Mouse (Mus musculus): ENCODE results near the gene Crygn. TPM values are rescaled to one million over a fixed set of nuclear protein-coding genes. Genes with fewer than 3 reads are reported as not detected.
A peak's percentile ranks its signal among the peaks of the same experiment; 100 is the strongest.

Crygn gene
- polyA plus RNA-seq, 1 experiment: 0.43 TPM

- DNase-seq: no peak
- H3K4me3 ChIP-seq (ENCODE audit: control insufficient read depth, insufficient read depth, low read length): no peak overlapping the region
- WGBS: 10% methylated on average over 7 of the region's 7 CpGs
Measured at GRCm38 (mm10) chr5:24797858-24798257, 40.0 kb upstream of the Crygn start.

GRCm38 (mm10) chr5:24792961-24793360 lies 35.2 kb upstream of the Crygn start:
- no peak for DNase-seq
- no peak for TF ChIP-seq POLR2A (IDR thresholded peaks at IDR 0.05; ENCODE audit: control insufficient read depth, extremely low read depth, insufficient read depth, low read length, poor library complexity)
- TF ChIP-seq CTCF (IDR thresholded peaks at IDR 0.05; ENCODE audit: borderline replicate concordance, control insufficient read depth, extremely low read depth, insufficient read depth, low read length, poor library complexity): no peak
- WGBS: 88% methylated on average over 7 of the region's 7 CpGs
- Histone ChIP-seq H3K4me1 (replicated peaks; ENCODE audit: control insufficient read depth, insufficient read depth, low read length) (no peaks in the 10 kb centered on the region), H3K27me3 (ENCODE audit: control insufficient read depth, insufficient read depth, low read length) (no peaks in the 10 kb centered on the region), H3K36me3 (ENCODE audit: control insufficient read depth, insufficient read depth, low read length) (no peaks in the 10 kb centered on the region), H3K27ac (ENCODE audit: control insufficient read depth, insufficient read depth, low read length) (no peak overlapping the region), H3K4me3 (ENCODE audit: control insufficient read depth, insufficient read depth, low read length) (no peak overlapping the region)

More at GRCm38 (mm10) chr5:24797858-24798257, 40.0 kb upstream of the Crygn start:
- TF ChIP-seq POLR2A (IDR thresholded peaks at IDR 0.05; ENCODE audit: control insufficient read depth, extremely low read depth, insufficient read depth, low read length, poor library complexity) (no peak), CTCF (IDR thresholded peaks at IDR 0.05; ENCODE audit: borderline replicate concordance, control insufficient read depth, extremely low read depth, insufficient read depth, low read length, poor library complexity) (no peak)
- no peaks in the 10 kb centered on the region for H3K27me3 ChIP-seq (ENCODE audit: control insufficient read depth, insufficient read depth, low read length)
- H3K27ac ChIP-seq (ENCODE audit: control insufficient read depth, insufficient read depth, low read length): no peak overlapping the region
- H3K36me3 ChIP-seq (ENCODE audit: control insufficient read depth, insufficient read depth, low read length): no peaks in the 10 kb centered on the region
- H3K4me1 ChIP-seq (replicated peaks; ENCODE audit: control insufficient read depth, insufficient read depth, low read length): no peaks in the 10 kb centered on the region

GRCm38 (mm10) chr5:24782957-24783356 lies 25.1 kb upstream of the Crygn start:
- Histone ChIP-seq H3K4me3 (ENCODE audit: control insufficient read depth, insufficient read depth, low read length) (no peak overlapping the region), H3K4me1 (replicated peaks; ENCODE audit: control insufficient read depth, insufficient read depth, low read length) (no peaks in the 10 kb centered on the region), H3K36me3 (ENCODE audit: control insufficient read depth, insufficient read depth, low read length) (no peaks in the 10 kb centered on the region), H3K27me3 (ENCODE audit: control insufficient read depth, insufficient read depth, low read length) (no peaks in the 10 kb centered on the region), H3K27ac (ENCODE audit: control insufficient read depth, insufficient read depth, low read length) (no peak overlapping the region)
- TF ChIP-seq CTCF (IDR thresholded peaks at IDR 0.05; ENCODE audit: borderline replicate concordance, control insufficient read depth, extremely low read depth, insufficient read depth, low read length, poor library complexity): no peak
- TF ChIP-seq POLR2A (IDR thresholded peaks at IDR 0.05; ENCODE audit: control insufficient read depth, extremely low read depth, insufficient read depth, low read length, poor library complexity): no peak
- no peak for DNase-seq
- WGBS: 95% methylated on average over 4 of the region's 4 CpGs

GRCm38 (mm10) chr5:24781048-24781447 lies 23.2 kb upstream of the Crygn start:
- WGBS: 64% methylated on average over 5 of the region's 5 CpGs
- no peak for DNase-seq
- no peak overlapping the region for H3K27ac ChIP-seq (ENCODE audit: control insufficient read depth, insufficient read depth, low read length)
- TF ChIP-seq POLR2A (IDR thresholded peaks at IDR 0.05; ENCODE audit: control insufficient read depth, extremely low read depth, insufficient read depth, low read length, poor library complexity) (no peak), CTCF (IDR thresholded peaks at IDR 0.05; ENCODE audit: borderline replicate concordance, control insufficient read depth, extremely low read depth, insufficient read depth, low read length, poor library complexity) (no peak)
- H3K4me3 ChIP-seq (ENCODE audit: control insufficient read depth, insufficient read depth, low read length): no peak overlapping the region
- peaks cover 6% of the 10 kb centered on the region for H3K4me1 ChIP-seq (replicated peaks; ENCODE audit: control insufficient read depth, insufficient read depth, low read length)
- H3K27me3 ChIP-seq (ENCODE audit: control insufficient read depth, insufficient read depth, low read length): no peaks in the 10 kb centered on the region
- H3K36me3 ChIP-seq (ENCODE audit: control insufficient read depth, insufficient read depth, low read length): no peaks in the 10 kb centered on the region

GRCm38 (mm10) chr5:24779881-24780512 lies 22.2 kb upstream of the Crygn start:
- no peaks in the 10 kb centered on the region for H3K36me3 ChIP-seq (ENCODE audit: control insufficient read depth, insufficient read depth, low read length)
- H3K27me3 ChIP-seq (ENCODE audit: control insufficient read depth, insufficient read depth, low read length): no peaks in the 10 kb centered on the region
- no peak overlapping the region for H3K27ac ChIP-seq (ENCODE audit: control insufficient read depth, insufficient read depth, low read length)
- peak; percentile 28 for DNase-seq
- no peak overlapping the region for H3K4me3 ChIP-seq (ENCODE audit: control insufficient read depth, insufficient read depth, low read length)
- 47% methylated on average over 15 of the region's 15 CpGs for WGBS
- H3K4me1 ChIP-seq (replicated peaks; ENCODE audit: control insufficient read depth, insufficient read depth, low read length): peaks cover 6% of the 10 kb centered on the region
- TF ChIP-seq CTCF (IDR thresholded peaks at IDR 0.05; ENCODE audit: borderline replicate concordance, control insufficient read depth, extremely low read depth, insufficient read depth, low read length, poor library complexity): no peak
- TF ChIP-seq POLR2A (IDR thresholded peaks at IDR 0.05; ENCODE audit: control insufficient read depth, extremely low read depth, insufficient read depth, low read length, poor library complexity): no peak

GRCm38 (mm10) chr5:24779321-24779720 lies 21.5 kb upstream of the Crygn start:
- TF ChIP-seq POLR2A (IDR thresholded peaks at IDR 0.05; ENCODE audit: control insufficient read depth, extremely low read depth, insufficient read depth, low read length, poor library complexity): no peak
- TF ChIP-seq CTCF (IDR thresholded peaks at IDR 0.05; ENCODE audit: borderline replicate concordance, control insufficient read depth, extremely low read depth, insufficient read depth, low read length, poor library complexity): no peak
- H3K27ac ChIP-seq (ENCODE audit: control insufficient read depth, insufficient read depth, low read length): no peak overlapping the region
- no peaks in the 10 kb centered on the region for H3K36me3 ChIP-seq (ENCODE audit: control insufficient read depth, insufficient read depth, low read length)
- DNase-seq: no peak
- H3K27me3 ChIP-seq (ENCODE audit: control insufficient read depth, insufficient read depth, low read length): no peaks in the 10 kb centered on the region
- H3K4me1 ChIP-seq (replicated peaks; ENCODE audit: control insufficient read depth, insufficient read depth, low read length): peaks cover 6% of the 10 kb centered on the region
- no peak overlapping the region for H3K4me3 ChIP-seq (ENCODE audit: control insufficient read depth, insufficient read depth, low read length)

GRCm38 (mm10) chr5:24778843-24779140 lies 21.0 kb upstream of the Crygn start:
- TF ChIP-seq CTCF (IDR thresholded peaks at IDR 0.05; ENCODE audit: borderline replicate concordance, control insufficient read depth, extremely low read depth, insufficient read depth, low read length, poor library complexity) (no peak), POLR2A (IDR thresholded peaks at IDR 0.05; ENCODE audit: control insufficient read depth, extremely low read depth, insufficient read depth, low read length, poor library complexity) (no peak)
- DNase-seq: no peak
- peaks cover 6% of the 10 kb centered on the region for H3K4me1 ChIP-seq (replicated peaks; ENCODE audit: control insufficient read depth, insufficient read depth, low read length)
- H3K27ac ChIP-seq (ENCODE audit: control insufficient read depth, insufficient read depth, low read length): no peak overlapping the region
- H3K4me3 ChIP-seq (ENCODE audit: control insufficient read depth, insufficient read depth, low read length): no peak overlapping the region
- 84% methylated on average over 13 of the region's 13 CpGs for WGBS
- H3K36me3 ChIP-seq (ENCODE audit: control insufficient read depth, insufficient read depth, low read length): no peaks in the 10 kb centered on the region
- H3K27me3 ChIP-seq (ENCODE audit: control insufficient read depth, insufficient read depth, low read length): no peaks in the 10 kb centered on the region
